Mouse (Mus musculus): ENCODE measurements around the gene Ccdc69. TPM values are rescaled to one million over a fixed set of nuclear protein-coding genes. Genes with fewer than 3 reads are reported as not detected.

Ccdc69 gene
- polyA plus RNA-seq, 1 experiment from 2014 or later = not detected

Other genes with a start within 250 kb of the Ccdc69 start
- gene Lyrm7, start 217.2 kb downstream of the Ccdc69 start, polyA plus RNA-seq (2014; fragmentation: Nextera tagmentation; extraction: Ambion mirVana) = 12.1 and 16.5 TPM in 2 replicates
- gene Hint1, start 211.7 kb downstream of the Ccdc69 start, polyA plus RNA-seq (2014; fragmentation: Nextera tagmentation; extraction: Ambion mirVana) = 831 and 868 TPM in 2 replicates
- 67.9 and 69.9 TPM in 2 replicates for gene Gpx3, start 175.7 kb downstream of the Ccdc69 start, polyA plus RNA-seq (2014; fragmentation: Nextera tagmentation; extraction: Ambion mirVana)
- 16.1 TPM in 2 replicates for gene Tnip1, start 115.2 kb downstream of the Ccdc69 start, polyA plus RNA-seq (2014; fragmentation: Nextera tagmentation; extraction: Ambion mirVana)
- 42.3 and 106 TPM in 2 replicates for gene Anxa6, start 44.7 kb downstream of the Ccdc69 start, polyA plus RNA-seq (2014; fragmentation: Nextera tagmentation; extraction: Ambion mirVana)
- gene Gm2a, start 20.0 kb upstream of the Ccdc69 start, polyA plus RNA-seq (2014; fragmentation: Nextera tagmentation; extraction: Ambion mirVana) = 30.0 and 32.5 TPM in 2 replicates
- gene Slc36a3, start 73.6 kb upstream of the Ccdc69 start, polyA plus RNA-seq (2014; fragmentation: Nextera tagmentation; extraction: Ambion mirVana) = not detected in 2 replicates
- 0.11 and 0.49 TPM in 2 replicates for gene Slc36a2, start 106.9 kb upstream of the Ccdc69 start, polyA plus RNA-seq (2014; fragmentation: Nextera tagmentation; extraction: Ambion mirVana)
- 4.9 and 5.5 TPM in 2 replicates for gene Slc36a1, start 126.2 kb upstream of the Ccdc69 start, polyA plus RNA-seq (2014; fragmentation: Nextera tagmentation; extraction: Ambion mirVana)

Data from neural tube, embryonic 14.5 days (tissue).